Comparison of ENCODE assay signal across 7 mouse cellular contexts in the genomic region with DNA sequence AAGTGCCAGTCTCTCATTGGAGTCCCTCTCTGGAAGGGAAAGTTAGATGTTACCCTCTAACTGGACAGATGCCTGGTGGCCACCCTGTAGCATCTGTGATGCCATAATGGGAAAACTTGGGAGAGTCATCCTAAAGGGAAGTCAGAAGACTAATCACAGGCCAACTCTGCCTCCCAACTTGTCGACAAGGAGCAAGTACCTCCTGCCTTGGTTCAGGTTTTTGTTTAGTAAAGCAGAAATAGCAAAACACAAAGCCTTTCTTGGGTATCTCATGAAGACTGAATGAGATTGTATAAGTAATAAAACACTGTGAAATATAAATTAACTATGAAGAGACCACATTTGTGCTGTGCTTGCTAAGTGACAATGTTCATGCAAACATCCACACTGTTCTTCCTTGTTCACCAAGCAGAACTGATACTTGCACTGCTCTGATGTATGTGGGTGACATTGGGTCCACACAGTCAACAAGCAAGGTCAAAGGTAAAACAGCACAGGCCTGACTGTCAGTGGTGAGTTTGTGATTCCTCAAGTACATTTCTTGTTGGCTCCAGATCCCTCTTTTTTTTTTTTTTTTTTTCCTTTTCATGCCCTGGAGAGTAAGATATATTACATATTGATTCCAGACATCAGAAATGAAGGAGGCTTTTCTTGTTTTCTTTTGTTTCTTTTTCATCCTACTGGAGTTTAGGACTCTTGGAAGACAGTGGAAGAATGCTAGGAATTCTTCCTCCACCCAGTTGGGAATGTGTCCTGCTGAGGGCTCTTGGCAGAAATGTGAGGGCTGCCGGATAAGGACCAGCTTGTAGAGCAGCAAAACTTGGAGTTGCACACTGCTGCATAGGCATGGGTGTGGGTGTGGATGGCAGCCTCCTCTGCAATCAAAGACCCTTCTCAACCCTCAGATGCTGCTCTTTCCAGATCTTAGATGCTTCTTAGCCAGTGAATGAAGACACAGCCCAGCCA. TPM values are rescaled to one million over a fixed set of nuclear protein-coding genes. Genes with fewer than 3 reads are reported as not detected.
DNase-seq lines count a peak whose midpoint lies in the region; ATAC-seq lines count a peak whose summit lies in the region.

A gene (minus strand): TSS at position 51 of the 966 bp plus-strand sequence.

- WGBS in hindbrain, embryonic 14.5 days, result 63% methylated on average over 2 of the region's 2 CpGs
- 69% methylated on average over 2 of the region's 2 CpGs for WGBS in midbrain, embryonic 15.5 days

- H3K27me3 ChIP-seq in hindbrain, embryonic 14.5 days (ENCODE audit: control insufficient read depth, insufficient read depth, low read length), result no peaks in the 10 kb centered on the region
- H3K27me3 ChIP-seq in midbrain, embryonic 15.5 days (replicated peaks), result no peaks in the 10 kb centered on the region

- H3K36me3 ChIP-seq in hindbrain, embryonic 14.5 days (replicated peaks; ENCODE audit: control insufficient read depth, insufficient read depth), result no peaks in the 10 kb centered on the region
- no peaks in the 10 kb centered on the region for H3K36me3 ChIP-seq in midbrain, embryonic 15.5 days (replicated peaks)

- H3K4me1 ChIP-seq in hindbrain, embryonic 14.5 days (replicated peaks; ENCODE audit: control insufficient read depth, insufficient read depth, low read length), result 0 out of 2 replicates have a peak, but pooled peaks cover 4% of the 10 kb centered on the region
- peaks cover 2% of the 10 kb centered on the region for H3K4me1 ChIP-seq in midbrain, embryonic 15.5 days

- no peak within 1 kb of the TSS for H3K27ac ChIP-seq in hindbrain, embryonic 14.5 days
- H3K27ac ChIP-seq in midbrain, embryonic 15.5 days, result no peak within 1 kb of the TSS

- no peaks in the 10 kb centered on the region for H3K9me3 ChIP-seq in hindbrain, embryonic 14.5 days (ENCODE audit: control insufficient read depth, low read length)
- no peaks in the 10 kb centered on the region for H3K9me3 ChIP-seq in midbrain, embryonic 15.5 days

- no peak for DNase-seq in urinary bladder, adult 2 months (ENCODE audit: low spot score)
- DNase-seq in urinary bladder, postnatal 36 days (ENCODE audit: low spot score in 2 of 2), result no peak
- no peak for DNase-seq in gastrocnemius, adult 18-20 months (ENCODE audit: low spot score)
- DNase-seq in hindbrain, embryonic 14.5 days (ENCODE audit: low spot score), result no peak
- DNase-seq in cerebellum, adult 18-20 months, result no peak
- no peak for DNase-seq in kidney, postnatal 36 days

- ATAC-seq in hindbrain, embryonic 14.5 days (ENCODE audit: low FRiP score), result no peak
- ATAC-seq in midbrain, embryonic 15.5 days (replicated peaks), result no peak

- H3K9ac ChIP-seq in hindbrain, embryonic 14.5 days, result no peak within 1 kb of the TSS
- no peak within 1 kb of the TSS for H3K9ac ChIP-seq in midbrain, embryonic 15.5 days

- no peak within 1 kb of the TSS for H3K4me2 ChIP-seq in hindbrain, embryonic 14.5 days (replicated peaks)
- no peak within 1 kb of the TSS for H3K4me2 ChIP-seq in midbrain, embryonic 15.5 days

- no peak within 1 kb of the TSS for H3K4me3 ChIP-seq in hindbrain, embryonic 14.5 days (replicated peaks; ENCODE audit: low read length)
- H3K4me3 ChIP-seq in midbrain, embryonic 15.5 days, result no peak within 1 kb of the TSS

RNA-seq across cellular contexts. Expression of the gene that starts here (rescaled TPM):
- 22.2 and 24.0 TPM in 2 replicates for polyA plus RNA-seq in urinary bladder, adult 2 months (2012; rRNA removed)
- total RNA-seq in gastrocnemius, adult 18-20 months (2021), result 10 to 100 TPM; 13.5 to 15.7 TPM
- polyA plus RNA-seq in hindbrain, embryonic 14.5 days (2014; fragmentation: Nextera tagmentation; extraction: Ambion mirVana), result 24.0 and 25.3 TPM in 2 replicates
- polyA plus RNA-seq in midbrain, embryonic 15.5 days (2015; fragmentation: Nextera tagmentation; extraction: Ambion mirVana), result 23.2 and 26.1 TPM in 2 replicates
